Mouse (Mus musculus) gastrocnemius, postnatal 14 days (tissue): ENCODE measurements at regions not wholly inside any gene's neighbourhood (a gene's known extent, or its start where the extent isn't known, plus 50 kb on each side); places are given as distances from the start of the nearest gene placed in this dataset.
"Not testable (repeated sequence)": the region's sequence is repeated elsewhere in the genome, so short reads cannot be mapped to it uniquely, and the experiment has no call there.

Experiments used
- DNase-seq: peaks from one replicate; pipeline ENCODE4 v3.0.0; 2021; ENCODE audit warnings: mixed read lengths
- intact Hi-C: fragments of 180-260 bp; cut with DNase I; formaldehyde crosslinking; loops from one replicate; pipeline ENCODE4 v1.15.1; 2025; ENCODE audit warnings: low total_unique reads

DNA sequence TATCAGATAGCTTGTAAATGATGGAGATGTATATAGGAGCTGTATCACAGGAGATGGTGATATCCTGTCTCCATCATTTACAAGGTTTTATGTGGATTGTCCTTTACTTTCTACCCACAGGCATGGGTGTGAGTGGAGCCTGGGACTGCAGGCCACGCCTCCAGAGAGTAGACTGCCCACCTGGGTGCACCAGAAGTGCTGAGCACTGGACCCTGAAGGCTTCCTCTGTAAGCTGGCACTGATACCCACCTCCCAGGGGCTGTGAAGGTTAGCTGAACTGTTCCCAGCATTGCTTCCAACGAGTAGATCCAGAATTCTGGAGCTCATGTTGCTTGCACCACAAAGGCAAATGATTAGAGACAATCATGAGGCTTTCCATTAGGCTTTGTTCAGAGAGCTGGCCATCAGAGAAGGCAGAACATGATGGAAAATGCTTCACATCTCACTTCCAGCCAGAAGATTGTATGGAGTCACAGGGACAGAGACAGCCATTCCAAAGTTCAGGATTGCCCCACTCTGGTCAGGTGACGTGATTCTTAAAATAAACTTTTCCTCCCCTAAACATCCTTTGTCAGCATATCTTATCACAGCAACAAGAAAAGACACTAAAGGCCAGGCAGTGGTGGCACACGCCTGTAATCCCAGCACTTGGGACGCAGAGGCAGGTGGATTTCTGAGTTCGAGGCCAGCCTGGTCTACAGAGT is 187.5 kb upstream of the Hs6st1 start:
- DNase-seq = no peak
- intact Hi-C loops = loop anchor here (10.0 kb wide), 1 partner anchor 184 kb away; the partner anchor contains the start of gene Hs6st1

- intact Hi-C loops = loop anchor here (10.0 kb wide), 1 partner anchor 183 kb away; the partner anchor contains the start of gene Hs6st1
Measured at GRCm38 (mm10) chr1:35881521-35881920, 186.7 kb upstream of the Hs6st1 start.

GRCm38 (mm10) chr1:35882101-35882500 is 186.1 kb upstream of the Hs6st1 start:
- intact Hi-C loops = loop anchor here (10.0 kb wide), 1 partner anchor 183 kb away; the partner anchor contains the start of gene Hs6st1
- no peak for DNase-seq

More at GRCm38 (mm10) chr1:35881521-35881920, 186.7 kb upstream of the Hs6st1 start:
- no peak for DNase-seq

DNA sequence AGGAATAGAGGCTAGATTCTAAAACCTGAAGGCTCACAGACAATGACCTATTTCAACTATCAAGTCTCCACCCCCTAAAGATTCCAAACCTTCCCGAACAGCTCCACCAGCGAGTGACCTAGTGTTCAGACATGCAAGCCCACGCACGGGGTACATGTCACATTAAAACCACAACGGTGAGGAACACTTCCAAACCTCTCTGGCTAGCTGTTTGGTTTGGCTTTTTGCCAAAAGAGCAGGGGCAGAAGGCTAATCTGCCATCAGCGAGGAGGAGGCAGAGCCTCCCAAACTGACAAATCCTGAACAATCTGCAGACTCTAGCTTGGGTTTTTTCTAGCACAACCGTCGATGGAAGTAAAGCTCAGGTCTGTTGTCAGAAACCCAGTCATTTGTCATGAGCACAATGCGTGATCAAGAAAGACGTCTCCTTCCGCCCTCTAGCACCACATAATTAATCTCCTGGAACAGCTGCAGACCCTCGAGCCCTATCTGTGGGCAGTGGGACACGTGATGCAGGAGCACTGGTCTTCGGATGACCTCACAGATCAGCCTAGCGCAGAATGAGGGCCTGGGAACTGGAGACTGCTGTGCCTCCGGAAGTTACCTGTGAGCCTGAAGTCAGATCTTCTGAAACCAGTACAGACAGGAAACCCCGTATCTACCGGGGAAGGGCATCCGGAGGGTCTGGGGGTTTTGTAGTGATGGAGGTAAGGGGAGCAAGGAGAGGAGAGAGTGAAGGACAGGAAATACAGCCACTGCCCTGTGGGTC is 178.3 kb upstream of the Hs6st1 start:
- intact Hi-C loops = loop anchor here (10.0 kb wide), 1 partner anchor 175 kb away; the partner anchor contains the start of gene Hs6st1
- no peak for DNase-seq

GRCm38 (mm10) chr1:35890500-35890900 is 177.7 kb upstream of the Hs6st1 start:
- intact Hi-C loops = no loop called here
- DNase-seq = no peak

DNA sequence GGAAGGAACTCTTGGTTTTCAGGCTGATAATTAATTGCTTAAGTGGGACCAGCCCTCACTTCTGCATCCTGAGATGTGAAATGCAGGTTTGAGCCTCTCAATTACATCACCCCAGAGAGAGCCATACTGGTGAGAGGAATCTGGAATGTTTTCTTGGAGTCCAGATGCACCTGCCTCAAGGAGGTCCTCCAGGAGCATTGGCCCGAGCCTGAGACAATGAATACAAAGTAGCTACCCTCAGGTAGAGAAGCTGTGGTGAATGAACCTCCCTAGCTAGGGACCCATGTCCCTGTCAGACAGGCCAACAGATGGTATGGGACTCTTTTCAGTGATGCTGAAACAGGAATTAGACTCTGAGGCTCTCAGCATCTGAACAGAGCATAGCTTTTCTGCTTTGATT is 168.7 kb upstream of the Hs6st1 start:
- DNase-seq = no peak
- intact Hi-C loops = no loop called here

GRCm38 (mm10) chr1:35904001-35904547 is 164.1 kb upstream of the Hs6st1 start:
- no peak for DNase-seq
- intact Hi-C loops = no loop called here

GRCm38 (mm10) chr1:35913551-35913950 is 154.6 kb upstream of the Hs6st1 start:
- DNase-seq = no peak
- intact Hi-C loops = no loop called here

DNA sequence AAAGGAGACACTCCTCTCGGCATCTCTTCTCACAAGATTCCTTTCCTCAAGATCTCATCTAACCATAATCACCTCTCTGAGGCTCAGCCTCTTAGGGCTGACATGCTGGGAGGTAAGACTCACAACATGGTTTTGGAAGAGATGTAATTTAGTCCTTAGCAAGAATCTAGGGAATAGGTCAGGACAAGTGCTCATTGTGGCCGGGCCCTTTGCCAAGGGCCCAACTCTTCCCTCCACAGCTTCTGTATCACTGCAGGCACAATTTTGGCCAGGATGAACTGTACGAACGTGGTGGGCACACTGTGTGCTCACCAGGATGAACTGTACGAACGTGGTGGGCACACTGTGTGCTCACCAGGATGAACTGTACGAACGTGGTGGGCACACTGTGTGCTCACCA is 154.0 kb upstream of the Hs6st1 start:
- DNase-seq, intact Hi-C loops: not testable (repeated sequence)

- peak; percentile 30 for DNase-seq
- intact Hi-C loops = no loop called here
Measured at GRCm38 (mm10) chr1:35915526-35915925, 152.7 kb upstream of the Hs6st1 start.

GRCm38 (mm10) chr1:35919840-35920734 is 148.1 kb upstream of the Hs6st1 start:
- intact Hi-C loops = no loop called here
- DNase-seq = no peak

- no peak for DNase-seq
- intact Hi-C loops = no loop called here
Measured at GRCm38 (mm10) chr1:35924796-35925195, 143.4 kb upstream of the Hs6st1 start.

DNA sequence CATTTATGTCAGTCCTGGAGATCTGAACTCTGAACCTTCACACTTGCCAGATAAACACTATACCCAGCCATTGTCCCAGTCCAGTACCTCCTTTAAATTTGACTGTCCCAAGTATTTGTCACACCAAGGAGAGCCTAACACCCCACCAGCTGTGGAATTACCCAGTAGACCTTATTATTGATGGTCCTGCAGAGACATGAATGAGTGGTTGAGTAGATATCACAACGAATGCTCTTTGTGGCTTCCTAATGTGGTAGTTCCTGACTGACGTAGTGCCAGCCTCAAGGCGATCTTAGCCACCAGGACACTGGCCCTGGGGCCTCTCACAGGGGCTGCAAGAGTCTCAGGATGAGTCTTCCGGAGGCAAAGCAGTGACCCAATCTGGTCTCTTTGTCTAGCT is 142.9 kb upstream of the Hs6st1 start:
- no peak for DNase-seq
- intact Hi-C loops = no loop called here

DNA sequence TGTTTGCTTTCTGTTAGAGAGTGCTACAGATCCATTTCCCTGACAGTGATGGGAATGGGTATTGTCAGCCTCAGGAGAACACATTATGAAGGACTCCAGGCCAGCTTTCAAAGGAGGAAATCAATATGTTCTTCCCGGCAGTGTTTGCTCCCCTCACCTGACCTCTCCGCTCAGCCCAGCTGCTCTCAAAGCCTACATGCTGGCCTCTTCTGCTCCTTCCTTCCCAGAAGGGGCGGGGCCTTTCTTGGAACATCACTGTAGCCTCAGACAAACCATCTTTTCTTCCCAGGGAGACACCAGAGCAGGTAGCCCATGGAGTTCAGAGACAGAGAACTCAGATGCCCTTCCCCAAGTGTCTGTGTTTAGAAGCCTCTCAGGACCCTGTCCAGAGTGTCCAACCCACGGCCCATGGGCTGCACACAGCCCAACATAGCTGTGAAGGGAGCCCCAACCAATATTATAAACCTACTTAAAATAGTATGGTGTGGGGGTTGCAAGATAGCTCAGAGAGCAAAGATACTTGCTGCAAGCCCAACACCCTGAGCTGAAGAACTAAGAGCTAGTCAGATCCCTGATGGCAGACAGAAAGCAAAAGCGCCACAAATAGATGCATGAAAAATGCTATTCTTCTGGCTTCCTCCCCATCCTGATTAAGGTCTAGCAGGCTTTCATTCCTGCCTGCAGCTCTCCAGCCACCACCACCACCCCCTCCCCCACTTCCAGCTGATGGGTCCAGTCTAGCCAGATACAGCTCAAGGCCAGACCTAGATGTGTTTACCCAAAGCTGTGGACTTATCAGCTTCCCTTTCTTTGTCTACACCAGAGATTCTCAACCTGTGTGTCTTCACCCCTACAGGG is 141.8 kb upstream of the Hs6st1 start:
- intact Hi-C loops = no loop called here

DNA sequence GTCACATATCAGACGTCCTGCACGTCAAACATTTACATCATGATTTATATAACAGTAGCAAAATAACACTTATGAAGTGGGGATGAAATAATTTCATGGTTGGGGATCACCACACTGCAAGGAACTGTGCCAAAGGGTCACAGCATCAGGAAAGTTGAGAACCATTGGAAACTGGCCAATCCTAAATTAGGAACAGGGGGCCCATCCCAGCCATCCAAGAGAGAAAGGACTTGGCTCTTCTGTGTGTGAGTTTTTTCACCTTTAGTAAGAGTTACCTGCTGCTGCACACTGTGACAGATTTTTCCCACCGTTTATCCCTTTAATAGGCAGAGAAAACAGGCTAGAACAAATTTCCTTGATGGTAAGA is 141.2 kb upstream of the Hs6st1 start:
- intact Hi-C loops = no loop called here
- DNase-seq = no peak

More for the DNA sequence above, 141.8 kb upstream of the Hs6st1 start:
- DNase-seq = peak; percentile 41

DNA sequence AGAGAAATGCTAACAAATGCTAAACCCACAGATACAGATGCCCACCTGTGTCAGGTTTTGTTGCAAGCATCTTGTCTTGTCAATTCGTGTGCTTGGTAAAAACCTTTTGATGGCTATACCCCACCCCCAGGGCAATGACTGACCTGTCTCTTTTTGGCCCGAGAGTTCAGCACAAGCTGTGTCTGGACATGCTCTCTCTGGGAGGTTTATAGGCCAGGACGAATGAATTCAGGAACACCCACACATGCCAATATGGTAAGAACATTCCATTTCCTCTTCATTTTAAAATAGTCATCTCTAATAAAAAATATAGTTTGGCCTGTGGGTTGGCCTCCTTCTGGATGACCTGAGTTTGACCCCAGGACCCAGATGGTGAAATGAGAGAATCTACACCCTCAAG is 137.8 kb upstream of the Hs6st1 start:
- DNase-seq = no peak
- intact Hi-C loops = no loop called here

GRCm38 (mm10) chr1:35931056-35931455 is 137.1 kb upstream of the Hs6st1 start:
- intact Hi-C loops = no loop called here
- DNase-seq = no peak

- DNase-seq = peak; percentile 45
- intact Hi-C loops = no loop called here
Measured at GRCm38 (mm10) chr1:35933511-35933910, 134.7 kb upstream of the Hs6st1 start.
